Mouse (Mus musculus): ENCODE results near the gene Tpsb2. TPM values are rescaled to one million over a fixed set of nuclear protein-coding genes. Genes with fewer than 3 reads are reported as not detected.

The Tpsb2 gene
- not detected in 2 replicates for polyA plus RNA-seq (2016; fragmentation: Nextera tagmentation; extraction: Ambion mirVana)

- Histone ChIP-seq H3K9me3 (no peaks in the 10 kb centered on the region), H3K9ac (replicated peaks) (no peak within 1 kb of the TSS), H3K4me1 (replicated peaks) (no peaks in the 10 kb centered on the region), H3K36me3 (no peaks in the 10 kb centered on the region), H3K27me3 (peaks cover 22% of the 10 kb centered on the region), H3K4me2 (no peak within 1 kb of the TSS), H3K27ac (no peak within 1 kb of the TSS), H3K4me3 (replicated peaks) (no peak within 1 kb of the TSS)
- WGBS: 60% methylated on average over 2 of the region's 2 CpGs
- no peak for ATAC-seq (ENCODE audit: insufficient number of reproducible peaks, insufficient read depth, low FRiP score, low TSS enrichment, low read depth)
Measured at GRCm38 (mm10) chr17:25366005-25366404, at the start of gene Tpsb2. Gene Tpsb2 (plus strand): TSS chr17:25366305.

DNA sequence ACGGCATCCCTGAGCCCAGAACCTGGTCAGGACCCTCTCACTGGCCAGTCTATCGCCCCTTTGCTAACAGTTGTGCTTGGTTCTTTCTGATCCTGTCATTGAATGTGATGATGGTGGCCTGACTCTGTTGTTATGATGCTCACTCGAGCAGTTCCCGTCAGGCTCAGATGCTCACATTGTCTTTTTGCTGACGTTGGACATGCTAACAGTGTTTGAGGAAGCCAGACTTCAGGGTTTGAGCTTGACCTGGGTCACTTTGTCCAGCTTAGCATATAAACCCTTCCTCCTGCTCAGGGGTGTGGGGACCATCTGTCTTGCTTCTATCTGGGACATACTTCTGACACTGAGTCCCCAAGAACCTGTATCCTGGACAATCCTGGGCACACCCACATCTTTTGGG, 47.8 kb upstream of the Tpsb2 start, which contains the start of gene Prss29:
TSS of gene Prss29 (plus strand) at position 301 of the 400 bp plus-strand sequence.
- ATAC-seq (ENCODE audit: insufficient number of reproducible peaks, insufficient read depth, low FRiP score, low TSS enrichment, low read depth): no peak
- Histone ChIP-seq H3K9ac (replicated peaks) (no peak within 1 kb of the TSS), H3K4me3 (replicated peaks) (no peak within 1 kb of the TSS), H3K4me1 (replicated peaks) (no peaks in the 10 kb centered on the region), H3K27ac (no peak within 1 kb of the TSS), H3K36me3 (no peaks in the 10 kb centered on the region), H3K4me2 (no peak within 1 kb of the TSS), H3K9me3 (no peaks in the 10 kb centered on the region), H3K27me3 (no peaks in the 10 kb centered on the region; the same call in 1 of the 2 replicates)
- WGBS: 78% methylated on average over 5 of the region's 5 CpGs

DNA sequence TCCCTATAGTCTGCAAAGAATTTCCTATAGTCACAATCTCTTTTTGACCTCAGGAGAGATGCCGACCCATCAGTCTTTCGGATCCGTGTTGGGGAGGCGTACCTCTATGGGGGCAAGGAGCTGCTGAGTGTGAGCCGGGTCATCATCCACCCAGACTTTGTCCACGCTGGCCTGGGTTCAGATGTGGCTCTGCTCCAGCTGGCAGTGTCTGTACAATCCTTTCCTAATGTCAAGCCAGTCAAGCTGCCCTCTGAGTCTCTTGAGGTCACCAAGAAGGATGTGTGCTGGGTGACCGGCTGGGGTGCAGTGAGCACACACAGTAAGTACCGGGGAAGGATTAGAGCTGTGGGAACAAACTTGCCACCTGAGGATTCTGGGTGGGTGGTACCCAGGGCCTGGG, 45.3 kb upstream of the Tpsb2 start:
- WGBS: 90% methylated on average over 8 of the region's 8 CpGs
- no peaks in the 10 kb centered on the region for H3K36me3 ChIP-seq
- no peak overlapping the region for H3K4me2 ChIP-seq
- peaks cover 4% of the 10 kb centered on the region; the same call in 1 of the 2 replicates for H3K27me3 ChIP-seq
- no peak overlapping the region for H3K27ac ChIP-seq
- ATAC-seq (ENCODE audit: insufficient number of reproducible peaks, insufficient read depth, low FRiP score, low TSS enrichment, low read depth): no peak
- H3K9me3 ChIP-seq: no peaks in the 10 kb centered on the region
- H3K9ac ChIP-seq (replicated peaks): no peak overlapping the region
- no peaks in the 10 kb centered on the region for H3K4me1 ChIP-seq (replicated peaks)
- H3K4me3 ChIP-seq (replicated peaks): no peak overlapping the region

DNA sequence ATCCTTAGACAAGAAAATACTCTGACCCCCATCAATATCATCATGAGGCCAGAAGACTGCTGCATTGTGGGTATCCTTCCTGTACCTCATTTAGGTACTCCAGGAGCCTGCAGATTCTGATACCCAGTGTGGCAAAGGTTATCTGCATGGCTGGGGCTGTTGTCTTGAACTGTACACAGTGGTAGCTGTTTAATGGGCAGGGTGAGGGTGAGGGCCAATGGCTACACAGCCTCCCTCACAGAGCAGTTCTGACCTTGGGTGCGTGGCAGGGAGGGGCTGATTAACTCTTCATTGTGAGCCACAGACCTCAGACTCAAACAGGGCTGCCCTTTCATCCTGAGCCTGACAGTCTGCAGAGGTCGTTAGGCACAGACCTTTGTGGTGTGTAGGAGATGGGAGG, 43.2 kb upstream of the Tpsb2 start:
- Histone ChIP-seq H3K4me1 (replicated peaks) (no peaks in the 10 kb centered on the region), H3K36me3 (no peaks in the 10 kb centered on the region), H3K9me3 (no peaks in the 10 kb centered on the region), H3K4me3 (replicated peaks) (no peak overlapping the region), H3K4me2 (no peak overlapping the region), H3K27ac (no peak overlapping the region), H3K27me3 (peaks cover 4% of the 10 kb centered on the region; the same call in 1 of the 2 replicates), H3K9ac (replicated peaks) (no peak overlapping the region)
- 17% methylated on average over 2 of the region's 2 CpGs for WGBS
- no peak for ATAC-seq (ENCODE audit: insufficient number of reproducible peaks, insufficient read depth, low FRiP score, low TSS enrichment, low read depth)

GRCm38 (mm10) chr17:25332321-25332720, 33.8 kb upstream of the Tpsb2 start:
- Histone ChIP-seq H3K9ac (replicated peaks) (no peak overlapping the region), H3K4me1 (replicated peaks) (no peaks in the 10 kb centered on the region), H3K4me3 (replicated peaks) (no peak overlapping the region), H3K36me3 (no peaks in the 10 kb centered on the region), H3K9me3 (no peaks in the 10 kb centered on the region), H3K27ac (no peak overlapping the region), H3K4me2 (no peak overlapping the region), H3K27me3 (peaks cover 34% of the 10 kb centered on the region)
- WGBS: 67% methylated on average over 9 of the region's 9 CpGs
- no peak for ATAC-seq (ENCODE audit: insufficient number of reproducible peaks, insufficient read depth, low FRiP score, low TSS enrichment, low read depth)

- H3K36me3 ChIP-seq: no peaks in the 10 kb centered on the region
- no peaks in the 10 kb centered on the region for H3K9me3 ChIP-seq
- H3K4me1 ChIP-seq (replicated peaks): no peaks in the 10 kb centered on the region
- no peak for ATAC-seq (ENCODE audit: insufficient number of reproducible peaks, insufficient read depth, low FRiP score, low TSS enrichment, low read depth)
- no peak overlapping the region for H3K4me2 ChIP-seq
- H3K27me3 ChIP-seq: peaks cover 34% of the 10 kb centered on the region
- no peak overlapping the region for H3K27ac ChIP-seq
- H3K4me3 ChIP-seq (replicated peaks): no peak overlapping the region
- no peak overlapping the region for H3K9ac ChIP-seq (replicated peaks)
- WGBS: 5% methylated on average over 8 of the region's 8 CpGs
Measured at GRCm38 (mm10) chr17:25333943-25334342, 32.2 kb upstream of the Tpsb2 start.

DNA sequence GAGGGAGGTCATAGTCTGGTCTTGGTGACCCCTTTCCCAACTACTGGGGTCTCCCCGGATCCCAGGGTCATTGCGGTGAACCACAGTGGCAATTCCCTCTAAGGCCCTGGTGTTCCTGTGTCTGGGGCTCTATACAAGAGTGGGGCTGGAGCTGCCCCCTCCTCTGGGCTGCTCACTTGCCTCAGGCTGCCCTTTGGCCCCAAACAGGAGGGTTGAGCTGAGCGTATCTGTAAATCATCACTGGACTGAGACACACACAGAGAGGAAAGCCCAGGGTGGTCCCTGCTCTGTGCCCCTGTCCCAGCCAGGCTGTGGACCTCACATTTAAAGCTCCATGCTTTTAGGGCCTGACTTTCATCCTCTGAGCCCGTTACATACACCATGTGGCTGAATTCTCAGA, 27.9 kb upstream of the Tpsb2 start:
- no peak overlapping the region for H3K4me3 ChIP-seq (replicated peaks)
- no peak overlapping the region for H3K9ac ChIP-seq (replicated peaks)
- H3K27ac ChIP-seq: no peak overlapping the region
- H3K4me2 ChIP-seq: no peak overlapping the region
- no peak for ATAC-seq (ENCODE audit: insufficient number of reproducible peaks, insufficient read depth, low FRiP score, low TSS enrichment, low read depth)
- no peaks in the 10 kb centered on the region for H3K9me3 ChIP-seq
- 79% methylated on average over 4 of the region's 4 CpGs for WGBS
- H3K27me3 ChIP-seq: peaks cover 18% of the 10 kb centered on the region
- H3K36me3 ChIP-seq: no peaks in the 10 kb centered on the region
- H3K4me1 ChIP-seq (replicated peaks): no peaks in the 10 kb centered on the region

GRCm38 (mm10) chr17:25340003-25340402, 26.1 kb upstream of the Tpsb2 start:
- Histone ChIP-seq H3K27ac (no peak overlapping the region), H3K27me3 (peaks cover 10% of the 10 kb centered on the region; the same call in 1 of the 2 replicates), H3K4me1 (replicated peaks) (no peaks in the 10 kb centered on the region), H3K4me2 (no peak overlapping the region), H3K9ac (replicated peaks) (no peak overlapping the region), H3K36me3 (no peaks in the 10 kb centered on the region), H3K9me3 (no peaks in the 10 kb centered on the region), H3K4me3 (replicated peaks) (no peak overlapping the region)
- ATAC-seq (ENCODE audit: insufficient number of reproducible peaks, insufficient read depth, low FRiP score, low TSS enrichment, low read depth): no peak
- WGBS: 83% methylated on average over 6 of the region's 6 CpGs

DNA sequence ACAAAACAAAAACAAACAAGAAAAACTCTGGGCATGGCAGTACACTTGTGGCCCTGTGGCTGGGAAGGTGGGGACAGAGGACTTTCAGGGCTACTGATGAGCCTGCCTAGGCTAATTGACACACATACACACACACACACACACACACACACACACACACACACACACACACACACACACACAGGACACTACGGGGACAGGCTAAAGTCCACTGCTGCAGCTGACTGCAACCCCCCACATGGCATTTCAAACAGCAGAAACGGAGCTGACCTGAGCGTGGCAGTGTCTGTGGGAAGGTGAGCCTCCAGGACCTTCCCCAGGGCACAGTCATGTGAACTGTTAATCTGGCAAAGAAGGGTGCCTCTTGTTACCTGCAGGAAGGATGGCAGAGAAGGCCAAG, 24.6 kb upstream of the Tpsb2 start:
- Histone ChIP-seq H3K4me3 (replicated peaks) (no peak overlapping the region), H3K4me1 (replicated peaks) (no peaks in the 10 kb centered on the region), H3K9ac (replicated peaks) (no peak overlapping the region; the same call in 1 of the 2 replicates), H3K9me3 (no peaks in the 10 kb centered on the region), H3K4me2 (no peak overlapping the region), H3K27ac (no peak overlapping the region), H3K36me3 (no peaks in the 10 kb centered on the region), H3K27me3 (peaks cover 7% of the 10 kb centered on the region; the same call in 1 of the 2 replicates)
- ATAC-seq (ENCODE audit: insufficient number of reproducible peaks, insufficient read depth, low FRiP score, low TSS enrichment, low read depth): no peak
- WGBS: 51% methylated on average over 3 of the region's 3 CpGs

DNA sequence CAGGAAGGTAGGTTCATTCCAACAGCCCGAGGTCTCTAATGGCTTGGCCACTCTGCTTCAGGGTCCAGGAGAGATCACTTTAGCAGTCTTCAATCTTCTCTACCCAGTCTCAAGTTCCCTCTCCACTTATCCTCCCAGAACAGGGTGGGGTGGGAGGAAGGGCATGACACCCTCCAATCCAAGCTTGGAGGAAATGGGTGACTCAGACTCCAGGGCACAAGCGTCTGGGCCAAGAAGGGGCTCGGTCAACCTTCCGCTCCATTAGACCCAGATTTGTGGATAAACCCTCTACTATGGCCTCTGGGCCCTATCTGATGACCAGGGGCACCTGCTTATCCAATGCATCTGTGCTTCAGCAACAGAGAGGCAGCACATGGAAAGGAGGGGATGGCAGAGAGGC, 20.6 kb upstream of the Tpsb2 start, which contains the start of gene Tpsab1:
TSS of gene Tpsab1 (minus strand) at position 101 of the 400 bp plus-strand sequence.
- Histone ChIP-seq H3K9me3 (no peaks in the 10 kb centered on the region), H3K4me1 (replicated peaks) (no peaks in the 10 kb centered on the region), H3K4me2 (no peak within 1 kb of the TSS), H3K27ac (no peak within 1 kb of the TSS), H3K27me3 (peaks cover 3% of the 10 kb centered on the region; the same call in 1 of the 2 replicates), H3K36me3 (no peaks in the 10 kb centered on the region), H3K9ac (replicated peaks) (no peak within 1 kb of the TSS), H3K4me3 (replicated peaks) (no peak within 1 kb of the TSS)
- no peak for ATAC-seq (ENCODE audit: insufficient number of reproducible peaks, insufficient read depth, low FRiP score, low TSS enrichment, low read depth)
- 91% methylated on average over 4 of the region's 4 CpGs for WGBS

DNA sequence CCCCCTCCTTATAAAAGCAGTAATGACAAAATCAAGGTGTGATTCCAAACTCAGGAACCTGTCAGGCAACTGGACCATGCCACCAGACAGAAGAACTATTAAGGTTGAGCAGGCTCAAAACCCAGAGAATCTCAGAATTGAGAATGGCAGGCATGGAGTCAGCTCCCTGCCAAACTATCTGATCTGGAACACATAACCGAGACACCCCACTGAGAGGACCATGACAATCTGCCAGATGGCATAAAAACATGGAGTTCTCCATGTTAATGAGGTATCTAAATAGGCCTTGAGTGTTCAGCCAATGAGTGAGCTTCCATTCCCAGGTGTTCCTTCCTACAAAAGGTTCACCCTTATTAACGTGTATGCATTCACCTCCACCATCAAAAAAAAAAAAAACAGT, 4.8 kb upstream of the Tpsb2 start:
- H3K4me3 ChIP-seq (replicated peaks): no peak overlapping the region
- WGBS: 72% methylated on average over 2 of the region's 2 CpGs
- H3K27me3 ChIP-seq: peaks cover 20% of the 10 kb centered on the region
- no peak overlapping the region for H3K27ac ChIP-seq
- H3K4me1 ChIP-seq (replicated peaks): no peaks in the 10 kb centered on the region
- no peaks in the 10 kb centered on the region for H3K9me3 ChIP-seq
- H3K4me2 ChIP-seq: no peak overlapping the region
- H3K36me3 ChIP-seq: no peaks in the 10 kb centered on the region
- ATAC-seq (ENCODE audit: insufficient number of reproducible peaks, insufficient read depth, low FRiP score, low TSS enrichment, low read depth): no peak
- H3K9ac ChIP-seq (replicated peaks): no peak overlapping the region

GRCm38 (mm10) chr17:25363726-25364125, 2.4 kb upstream of the Tpsb2 start:
- Histone ChIP-seq H3K27me3 (peaks cover 20% of the 10 kb centered on the region), H3K27ac (no peak overlapping the region), H3K4me3 (replicated peaks) (no peak overlapping the region), H3K4me2 (no peak overlapping the region), H3K36me3 (no peaks in the 10 kb centered on the region), H3K9ac (replicated peaks) (no peak overlapping the region), H3K4me1 (replicated peaks) (no peaks in the 10 kb centered on the region), H3K9me3 (no peaks in the 10 kb centered on the region)
- ATAC-seq (ENCODE audit: insufficient number of reproducible peaks, insufficient read depth, low FRiP score, low TSS enrichment, low read depth): no peak
- WGBS: 13% methylated on average over 1 of the region's 1 CpGs

All from limb, embryonic 12.5 days (tissue).